Mouse (Mus musculus): ENCODE data around the gene Arl9.
"Not testable (repeated sequence)": the region's sequence is repeated elsewhere in the genome, so short reads cannot be mapped to it uniquely, and the experiment has no call there.

Arl9 gene

GRCm38 (mm10) chr5:77004051-77004821 is at the start of gene Arl9:
Gene Arl9, plus strand, starts transcription at chr5:77004055.
- no peak for DNase-seq (ENCODE audit: low read depth, low spot score)

- DNase-seq (ENCODE audit: low read depth, low spot score) = no peak
These were observed 49.5 kb upstream of the Arl9 start for GRCm38 (mm10) chr5:76954271-76954900.

GRCm38 (mm10) chr5:76955474-76955873 is 48.4 kb upstream of the Arl9 start:
- no peak for DNase-seq (ENCODE audit: low read depth, low spot score)

- peak; percentile 76 for DNase-seq (ENCODE audit: low read depth, low spot score)
These were observed 45.9 kb upstream of the Arl9 start for GRCm38 (mm10) chr5:76957954-76958353.

GRCm38 (mm10) chr5:76959587-76959986 is 44.3 kb upstream of the Arl9 start:
- peak; percentile 24 for DNase-seq (ENCODE audit: low read depth, low spot score)

GRCm38 (mm10) chr5:76962545-76962944 is 41.3 kb upstream of the Arl9 start:
- no peak for DNase-seq (ENCODE audit: low read depth, low spot score)

GRCm38 (mm10) chr5:76964651-76965050 is 39.2 kb upstream of the Arl9 start:
- no peak for DNase-seq (ENCODE audit: low read depth, low spot score)

GRCm38 (mm10) chr5:76969250-76969649 is 34.6 kb upstream of the Arl9 start:
- DNase-seq (ENCODE audit: low read depth, low spot score) = no peak

- DNase-seq (ENCODE audit: low read depth, low spot score) = not testable (repeated sequence)
These were observed 32.7 kb upstream of the Arl9 start for GRCm38 (mm10) chr5:76971115-76971514.

GRCm38 (mm10) chr5:76973488-76973887 is 30.4 kb upstream of the Arl9 start:
- DNase-seq (ENCODE audit: low read depth, low spot score) = no peak

GRCm38 (mm10) chr5:76974207-76974553 is 29.7 kb upstream of the Arl9 start:
- DNase-seq (ENCODE audit: low read depth, low spot score) = no peak

- peak; percentile 84 for DNase-seq (ENCODE audit: low read depth, low spot score)
These were observed 29.1 kb upstream of the Arl9 start, which contains the start of gene Srp72 for GRCm38 (mm10) chr5:76974554-76975285. Gene Srp72, plus strand, starts transcription at chr5:76974683.

GRCm38 (mm10) chr5:76975736-76976135 is 28.1 kb upstream of the Arl9 start:
- no peak for DNase-seq (ENCODE audit: low read depth, low spot score)

- peak; percentile 51 for DNase-seq (ENCODE audit: low read depth, low spot score)
These were observed 19.8 kb upstream of the Arl9 start for GRCm38 (mm10) chr5:76984015-76984414.

- DNase-seq (ENCODE audit: low read depth, low spot score) = no peak
These were observed 13.1 kb upstream of the Arl9 start for GRCm38 (mm10) chr5:76990789-76991188.

GRCm38 (mm10) chr5:76993174-76993814 is 10.6 kb upstream of the Arl9 start:
- DNase-seq (ENCODE audit: low read depth, low spot score) = no peak

GRCm38 (mm10) chr5:76998416-76998815 is 5.4 kb upstream of the Arl9 start:
- peak; percentile 65 for DNase-seq (ENCODE audit: low read depth, low spot score)

GRCm38 (mm10) chr5:77001192-77001591 is 2.7 kb upstream of the Arl9 start:
- DNase-seq (ENCODE audit: low read depth, low spot score) = no peak

GRCm38 (mm10) chr5:77010352-77010751 is 6.5 kb downstream of the Arl9 start:
- no peak for DNase-seq (ENCODE audit: low read depth, low spot score)

GRCm38 (mm10) chr5:77011082-77011481 is 7.2 kb downstream of the Arl9 start:
- no peak for DNase-seq (ENCODE audit: low read depth, low spot score)

- DNase-seq (ENCODE audit: low read depth, low spot score) = no peak
These were observed 9.3 kb downstream of the Arl9 start for GRCm38 (mm10) chr5:77013171-77013570.

All from ES-CJ7 (cell line).